Mouse (Mus musculus) midbrain, embryonic 15.5 days (tissue): ENCODE results near the gene Nfic. TPM values are rescaled to one million over a fixed set of nuclear protein-coding genes. Genes with fewer than 3 reads are reported as not detected.

ENCODE experiments used
- ATAC-seq: fragments of 200-750 bp; cut with Nextera tagmentation; replicated peaks from 2 replicates; pipeline ENCODE4 v1.8.0; 2017; ENCODE audit warnings: moderate TSS enrichment
- H3K27ac ChIP-seq: fragments of 300-500 bp; sonication (generic); 2 replicates; pipeline ENCODE4 v1.5.1; 2015; ENCODE audit warnings: mild to moderate bottlenecking, inconsistent platforms
- H3K27me3 ChIP-seq: fragments of 300-500 bp; sonication (generic); replicated peaks from 2 replicates; pipeline ENCODE4 v1.6.1; 2015; ENCODE audit warnings: inconsistent platforms
- H3K36me3 ChIP-seq: fragments of 300-500 bp; sonication (generic); replicated peaks from 2 replicates; pipeline ENCODE4 v1.6.1; 2015; ENCODE audit warnings: inconsistent platforms
- H3K4me1 ChIP-seq: fragments of 300-500 bp; sonication (generic); 2 replicates; pipeline ENCODE4 v1.6.1; 2015; ENCODE audit warnings: inconsistent platforms
- H3K4me2 ChIP-seq: fragments of 300-500 bp; sonication (generic); 2 replicates; pipeline ENCODE4 v1.6.1; 2015; ENCODE audit warnings: inconsistent platforms, mild to moderate bottlenecking, moderate library complexity
- H3K4me3 ChIP-seq: fragments of 300-500 bp; sonication (generic); 2 replicates; pipeline ENCODE4 v1.5.1; 2015; ENCODE audit warnings: mild to moderate bottlenecking, inconsistent platforms
- H3K9ac ChIP-seq: fragments of 300-500 bp; sonication (generic); 2 replicates; pipeline ENCODE4 v1.6.1; 2015; ENCODE audit warnings: mild to moderate bottlenecking, inconsistent platforms
- H3K9me3 ChIP-seq: fragments of 300-500 bp; sonication (generic); 2 replicates; pipeline ENCODE4 v1.6.1; 2016; ENCODE audit warnings: inconsistent platforms
- WGBS: fragments of 180-500 bp; shearing (Covaris S2); methylation state at CpG from one replicate; pipeline ENCODE4 v1.1.7; 2015; ENCODE audit warnings: mixed read lengths; 5-methylcytosine and 5-hydroxymethylcytosine counted together
- polyA plus RNA-seq: library from polyadenylated mRNA; unstranded; fragments of >200 nt; fragmentation: Nextera tagmentation; extraction: Ambion mirVana; gene quantifications from 2 replicates; pipeline ENCODE4 v1.2.1, GENCODE M21; 2015

The Nfic gene
- polyA plus RNA-seq, 1 experiment from 2014 or later = 18.1 TPM

GRCm38 (mm10) chr10:81464405-81465264 is 9.2 kb upstream of the Nfic start:
- H3K27ac ChIP-seq = no peak overlapping the region
- peak overlapping the region; percentile 25 for H3K4me3 ChIP-seq
- peak; percentile 58 for ATAC-seq
- 5% methylated on average over 33 of the region's 33 CpGs for WGBS
- H3K36me3 ChIP-seq = peaks cover 37% of the 10 kb centered on the region
- peaks cover 41% of the 10 kb centered on the region for H3K27me3 ChIP-seq
- H3K9me3 ChIP-seq = no peaks in the 10 kb centered on the region
- H3K4me1 ChIP-seq = peaks cover 15% of the 10 kb centered on the region
- peak overlapping the region; percentile 41 for H3K4me2 ChIP-seq
- no peak overlapping the region for H3K9ac ChIP-seq

DNA sequence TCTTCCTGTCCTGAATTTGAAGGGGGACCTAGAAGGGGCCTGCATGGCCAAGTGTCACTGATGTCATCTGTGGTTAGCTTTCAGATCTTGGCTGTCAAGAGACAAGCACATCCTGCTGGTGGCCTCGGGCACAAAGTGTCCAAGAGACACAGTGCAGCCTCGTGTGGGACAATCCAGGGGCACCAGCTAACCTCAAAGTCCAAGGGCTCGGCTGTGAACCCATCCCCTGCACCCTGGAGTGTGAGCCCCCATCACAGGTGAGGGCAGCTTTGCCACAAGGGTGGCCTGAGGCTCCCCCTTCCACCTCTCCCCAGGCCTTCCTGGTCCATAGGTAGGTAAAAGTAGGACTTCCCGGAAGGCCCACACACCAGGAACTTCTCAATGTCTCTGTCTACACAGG is 8.1 kb upstream of the Nfic start:
- peaks cover 35% of the 10 kb centered on the region for H3K36me3 ChIP-seq
- WGBS = 68% methylated on average over 4 of the region's 4 CpGs

DNA sequence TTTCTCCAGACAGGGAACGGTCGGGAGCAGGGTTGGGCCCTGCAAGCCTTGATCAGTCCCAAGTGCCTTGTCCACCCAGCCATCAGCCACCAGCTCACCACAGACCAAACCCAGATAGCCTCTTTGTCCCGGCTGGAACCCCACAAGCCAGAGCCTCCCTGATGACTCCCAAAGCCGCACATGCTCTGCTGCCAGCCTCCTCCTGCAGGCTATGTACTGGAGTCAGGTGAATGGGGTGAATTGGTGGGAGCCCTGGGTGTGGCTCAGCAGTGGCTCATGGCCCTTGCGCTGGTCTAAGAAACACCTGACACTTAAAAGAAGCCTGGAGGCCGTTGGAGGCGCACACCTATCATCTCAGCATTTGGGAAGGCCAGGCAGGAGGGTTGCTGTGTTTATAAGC is 7.5 kb upstream of the Nfic start:
- H3K4me1 ChIP-seq = peaks cover 12% of the 10 kb centered on the region
- no peaks in the 10 kb centered on the region for H3K9me3 ChIP-seq
- H3K36me3 ChIP-seq = peaks cover 33% of the 10 kb centered on the region
- WGBS = 79% methylated on average over 7 of the region's 7 CpGs
- H3K27ac ChIP-seq = no peak overlapping the region
- no peak overlapping the region for H3K4me3 ChIP-seq
- H3K4me2 ChIP-seq = no peak overlapping the region
- ATAC-seq = no peak
- no peak overlapping the region for H3K9ac ChIP-seq
- peaks cover 41% of the 10 kb centered on the region for H3K27me3 ChIP-seq

More for the DNA sequence above, 8.1 kb upstream of the Nfic start:
- ATAC-seq = no peak
- H3K27me3 ChIP-seq = peaks cover 41% of the 10 kb centered on the region
- peaks cover 12% of the 10 kb centered on the region for H3K4me1 ChIP-seq
- no peak overlapping the region for H3K9ac ChIP-seq
- H3K4me3 ChIP-seq = no peak overlapping the region
- H3K27ac ChIP-seq = no peak overlapping the region
- H3K9me3 ChIP-seq = no peaks in the 10 kb centered on the region
- no peak overlapping the region for H3K4me2 ChIP-seq

GRCm38 (mm10) chr10:81462415-81462804 is 7.0 kb upstream of the Nfic start:
- Histone ChIP-seq H3K4me1 (peaks cover 12% of the 10 kb centered on the region), H3K4me2 (no peak overlapping the region), H3K4me3 (no peak overlapping the region), H3K27me3 (peaks cover 43% of the 10 kb centered on the region), H3K36me3 (peaks cover 28% of the 10 kb centered on the region), H3K27ac (no peak overlapping the region), H3K9me3 (no peaks in the 10 kb centered on the region), H3K9ac (no peak overlapping the region)
- 42% methylated on average over 7 of the region's 7 CpGs for WGBS
- ATAC-seq = no peak

DNA sequence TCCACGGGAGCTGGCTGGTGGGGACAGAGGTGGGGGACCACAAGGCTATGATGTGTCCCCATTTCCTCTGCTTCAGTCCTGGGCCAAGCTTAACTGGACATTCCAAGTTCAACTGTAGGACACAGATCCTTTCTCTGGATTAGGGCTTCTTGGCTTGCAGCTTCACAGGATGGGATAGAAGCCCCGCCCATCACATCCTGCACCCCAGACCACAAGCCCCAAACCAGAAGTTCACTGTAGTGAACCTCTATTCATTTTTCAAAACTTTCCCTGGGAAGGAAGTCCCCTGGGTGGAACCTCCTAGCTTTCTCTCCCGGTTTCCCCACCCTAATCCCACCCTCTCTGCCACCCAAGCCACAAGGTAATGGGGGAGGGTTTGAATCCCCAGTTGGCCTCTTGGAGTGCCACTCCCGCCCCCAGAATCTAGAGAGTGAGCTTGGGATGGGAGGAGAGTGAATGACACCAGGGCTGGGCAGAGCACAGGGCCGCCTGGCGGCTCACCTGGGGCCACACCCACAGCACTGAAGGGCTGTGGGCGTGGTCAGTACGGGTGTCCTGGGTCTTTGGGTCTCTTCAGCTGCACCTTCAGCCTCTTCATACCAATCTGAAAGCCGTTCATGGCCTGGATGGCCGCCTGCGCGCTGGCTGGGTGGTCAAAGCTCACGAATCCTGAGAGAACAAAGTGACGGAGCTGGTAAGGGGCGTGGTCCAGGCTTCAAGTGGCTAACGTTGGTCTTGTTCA is 6.4 kb upstream of the Nfic start:
- H3K27me3 ChIP-seq = peaks cover 46% of the 10 kb centered on the region
- H3K4me2 ChIP-seq = no peak overlapping the region
- H3K27ac ChIP-seq = no peak overlapping the region
- H3K4me1 ChIP-seq = peaks cover 12% of the 10 kb centered on the region
- H3K9me3 ChIP-seq = no peaks in the 10 kb centered on the region
- H3K36me3 ChIP-seq = peaks cover 22% of the 10 kb centered on the region; the same call in 1 of the 2 replicates
- WGBS = 16% methylated on average over 16 of the region's 16 CpGs
- H3K9ac ChIP-seq = no peak overlapping the region
- ATAC-seq = no peak
- H3K4me3 ChIP-seq = no peak overlapping the region

DNA sequence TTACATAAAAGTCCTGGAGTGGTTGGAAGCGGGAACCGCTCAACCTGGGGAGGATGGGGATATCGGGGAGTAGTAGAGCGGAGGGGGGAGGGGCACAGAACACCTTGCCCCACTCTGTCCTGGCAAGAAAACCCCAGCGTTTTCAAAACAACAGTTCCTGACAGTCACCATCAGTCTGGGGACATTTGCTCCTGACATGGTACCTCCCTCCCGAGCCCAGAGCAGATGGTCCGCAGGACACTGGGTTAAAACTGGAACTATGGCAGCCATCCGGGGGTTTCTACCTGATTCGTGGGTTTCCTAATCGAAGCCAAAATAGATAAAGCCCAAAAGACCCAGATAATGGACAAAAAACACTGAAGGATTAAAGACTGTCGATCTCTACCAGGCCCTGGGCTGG is 5.5 kb upstream of the Nfic start:
- Histone ChIP-seq H3K4me1 (peaks cover 12% of the 10 kb centered on the region), H3K4me3 (no peak overlapping the region), H3K9me3 (no peaks in the 10 kb centered on the region), H3K9ac (no peak overlapping the region), H3K36me3 (peaks cover 13% of the 10 kb centered on the region; the same call in 1 of the 2 replicates), H3K27ac (no peak overlapping the region), H3K4me2 (no peak overlapping the region), H3K27me3 (peaks cover 54% of the 10 kb centered on the region)
- no peak for ATAC-seq
- 38% methylated on average over 11 of the region's 11 CpGs for WGBS

GRCm38 (mm10) chr10:81460471-81460870 is 5.0 kb upstream of the Nfic start:
- H3K36me3 ChIP-seq = peaks cover 8% of the 10 kb centered on the region; the same call in 1 of the 2 replicates
- H3K9me3 ChIP-seq = no peaks in the 10 kb centered on the region
- H3K27me3 ChIP-seq = peaks cover 59% of the 10 kb centered on the region
- WGBS = 37% methylated on average over 20 of the region's 20 CpGs
- H3K27ac ChIP-seq = no peak overlapping the region
- peaks cover 12% of the 10 kb centered on the region for H3K4me1 ChIP-seq
- no peak overlapping the region for H3K9ac ChIP-seq
- ATAC-seq = no peak
- H3K4me2 ChIP-seq = no peak overlapping the region
- H3K4me3 ChIP-seq = no peak overlapping the region

DNA sequence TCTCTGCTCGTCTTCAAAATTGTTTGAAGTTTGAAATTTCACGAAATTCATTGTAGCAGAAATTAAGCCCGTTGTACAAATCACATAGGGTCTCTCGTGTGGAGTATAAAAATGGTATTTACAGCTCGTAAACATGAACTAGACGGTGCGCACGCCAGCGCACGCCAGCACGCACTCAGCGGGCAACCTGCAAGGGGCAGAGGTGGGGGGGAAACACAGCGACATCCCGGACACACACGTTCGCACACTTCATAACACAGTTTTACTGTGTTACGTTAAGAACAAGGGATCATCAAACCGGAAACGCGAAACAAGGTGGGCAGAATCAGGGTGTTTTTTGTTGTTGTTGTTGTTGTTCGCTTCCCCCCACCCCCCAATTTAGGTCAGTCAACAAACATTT is 4.0 kb upstream of the Nfic start:
- H3K4me2 ChIP-seq = no peak overlapping the region
- H3K27me3 ChIP-seq = peaks cover 62% of the 10 kb centered on the region
- H3K4me3 ChIP-seq = no peak overlapping the region
- no peaks in the 10 kb centered on the region for H3K9me3 ChIP-seq
- WGBS = 67% methylated on average over 21 of the region's 21 CpGs
- no peak overlapping the region for H3K9ac ChIP-seq
- H3K27ac ChIP-seq = no peak overlapping the region
- H3K4me1 ChIP-seq = peaks cover 4% of the 10 kb centered on the region; the same call in 1 of the 2 replicates
- ATAC-seq = no peak
- peaks cover 8% of the 10 kb centered on the region; the same call in 1 of the 2 replicates for H3K36me3 ChIP-seq

DNA sequence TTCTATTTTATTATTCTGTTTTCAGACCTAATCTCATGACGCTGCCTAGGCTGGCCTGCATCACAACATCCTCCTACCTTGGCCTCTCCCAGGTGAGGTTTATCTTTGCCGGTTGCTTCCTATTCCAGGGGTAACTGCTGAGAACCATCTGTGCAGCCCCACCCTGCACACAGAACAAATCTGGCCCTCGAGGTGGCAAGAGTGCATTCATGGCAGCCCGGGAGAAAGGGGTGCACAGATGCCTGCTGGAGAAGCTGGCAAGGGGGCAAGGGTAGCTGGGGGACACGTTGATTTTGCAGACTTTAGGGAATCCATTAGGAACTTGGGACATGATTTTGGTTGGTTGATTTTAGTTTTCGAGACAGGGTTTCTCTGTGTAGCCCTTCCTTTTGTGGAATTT is 2.8 kb upstream of the Nfic start:
- peaks cover 8% of the 10 kb centered on the region; the same call in 1 of the 2 replicates for H3K36me3 ChIP-seq
- no peak for ATAC-seq
- H3K4me2 ChIP-seq = no peak overlapping the region
- WGBS = 83% methylated on average over 6 of the region's 6 CpGs
- no peak overlapping the region for H3K27ac ChIP-seq
- H3K4me3 ChIP-seq = no peak overlapping the region
- no peaks in the 10 kb centered on the region for H3K9me3 ChIP-seq
- no peak overlapping the region for H3K9ac ChIP-seq
- H3K27me3 ChIP-seq = peaks cover 66% of the 10 kb centered on the region
- H3K4me1 ChIP-seq = no peaks in the 10 kb centered on the region

GRCm38 (mm10) chr10:81457624-81458023 is 2.2 kb upstream of the Nfic start:
- Histone ChIP-seq H3K27ac (no peak overlapping the region), H3K9me3 (no peaks in the 10 kb centered on the region), H3K4me1 (no peaks in the 10 kb centered on the region), H3K36me3 (peaks cover 8% of the 10 kb centered on the region; the same call in 1 of the 2 replicates), H3K4me2 (no peak overlapping the region), H3K4me3 (no peak overlapping the region), H3K27me3 (peaks cover 68% of the 10 kb centered on the region), H3K9ac (no peak overlapping the region)
- WGBS = 93% methylated on average over 8 of the region's 8 CpGs
- no peak for ATAC-seq

DNA sequence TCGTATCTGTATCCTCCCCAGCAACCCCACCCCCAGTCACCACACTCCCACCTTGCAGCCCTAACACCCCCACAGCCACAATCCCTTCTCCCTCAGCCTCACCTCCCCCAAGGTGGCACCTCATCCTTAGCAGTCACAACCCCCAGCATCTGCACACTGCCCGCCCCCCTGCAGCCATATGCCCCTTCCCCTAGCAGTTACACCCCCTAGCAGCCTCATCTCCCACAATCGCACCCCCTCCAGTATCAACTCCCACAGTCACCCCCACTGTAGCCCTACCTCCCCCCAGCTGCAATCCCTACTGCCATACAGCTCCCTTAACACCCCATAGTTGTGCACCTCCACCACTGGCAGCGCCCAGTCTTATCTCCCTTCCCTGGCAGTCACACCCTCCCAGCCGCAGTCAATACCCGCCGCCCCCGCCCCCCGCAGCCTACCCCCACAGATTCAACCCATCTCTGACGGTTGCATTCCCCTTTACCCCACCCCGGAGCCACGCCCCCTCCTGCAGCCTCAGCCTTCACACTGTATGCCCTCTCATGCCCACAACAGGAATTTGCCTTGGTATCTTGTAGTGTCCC is 1.6 kb upstream of the Nfic start:
- Histone ChIP-seq H3K9ac (no peak overlapping the region), H3K27ac (no peak overlapping the region), H3K4me2 (no peak overlapping the region), H3K27me3 (peaks cover 68% of the 10 kb centered on the region), H3K4me3 (no peak overlapping the region), H3K9me3 (no peaks in the 10 kb centered on the region), H3K4me1 (no peaks in the 10 kb centered on the region), H3K36me3 (peaks cover 2% of the 10 kb centered on the region; the same call in 1 of the 2 replicates)
- ATAC-seq = 0 out of 2 replicates have a peak, but pooled peaks have one; percentile 10
- 64% methylated on average over 12 of the region's 12 CpGs for WGBS

- 73% methylated on average over 2 of the region's 2 CpGs for WGBS
- Histone ChIP-seq H3K36me3 (no peaks in the 10 kb centered on the region), H3K4me1 (no peaks in the 10 kb centered on the region), H3K9ac (no peak overlapping the region), H3K4me2 (no peak overlapping the region), H3K4me3 (no peak overlapping the region), H3K27me3 (peaks cover 71% of the 10 kb centered on the region), H3K9me3 (no peaks in the 10 kb centered on the region), H3K27ac (no peak overlapping the region)
- ATAC-seq = no peak
Measured at GRCm38 (mm10) chr10:81454106-81454505, 1.3 kb downstream of the Nfic start.
